Mouse (Mus musculus): Measurements from ENCODE around the gene Tppp.
"Not testable (repeated sequence)": the region's sequence is repeated elsewhere in the genome, so short reads cannot be mapped to it uniquely, and the experiment has no call there.

Tppp gene

DNA sequence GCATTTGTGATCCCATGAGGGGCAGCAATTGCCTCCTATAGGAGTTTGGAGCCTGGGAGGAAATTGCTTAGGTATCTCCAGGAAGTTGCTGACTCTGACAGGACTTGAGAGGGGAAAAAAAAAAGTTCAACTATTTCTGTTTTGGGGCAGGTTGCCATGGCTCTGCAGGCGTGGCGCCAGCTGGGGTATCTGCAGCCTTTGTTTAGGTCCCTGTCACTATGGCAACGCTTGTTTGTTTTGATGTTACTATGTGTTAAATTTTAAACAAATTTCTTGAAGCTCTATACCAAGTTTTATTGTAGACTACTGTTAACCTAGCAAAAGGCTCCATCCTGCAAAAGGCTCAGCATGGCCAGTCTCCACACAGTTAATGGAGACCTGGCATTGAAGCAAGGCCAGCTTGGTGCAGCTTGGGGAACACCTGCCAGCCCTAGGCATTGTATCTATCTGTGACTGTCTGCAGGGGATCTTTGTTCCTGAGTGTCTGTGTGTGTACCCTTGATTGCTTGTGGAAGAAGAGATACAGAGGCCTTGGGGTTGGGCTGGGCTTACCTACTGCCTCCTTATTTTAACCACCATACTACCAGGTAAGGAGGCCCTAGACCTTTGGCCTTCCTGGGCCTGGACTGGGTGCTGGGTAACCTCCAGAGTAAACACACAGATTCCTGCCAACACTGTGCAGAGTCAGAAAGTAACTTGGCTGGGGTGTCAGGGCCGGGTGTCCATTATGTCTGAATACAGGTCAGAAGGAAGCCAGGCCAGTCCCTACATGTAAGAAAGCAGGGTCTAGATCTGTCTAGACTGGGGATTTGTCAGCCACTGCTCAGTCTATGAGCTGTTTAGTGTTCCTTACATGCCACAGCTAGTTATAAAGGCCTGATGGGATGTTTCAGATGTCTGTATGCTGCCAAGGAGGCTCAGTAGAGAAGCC, 16.2 kb downstream of the Tppp start:
- DNase-seq (ENCODE audit: low spot score in 2 of 2) = no peak

DNA sequence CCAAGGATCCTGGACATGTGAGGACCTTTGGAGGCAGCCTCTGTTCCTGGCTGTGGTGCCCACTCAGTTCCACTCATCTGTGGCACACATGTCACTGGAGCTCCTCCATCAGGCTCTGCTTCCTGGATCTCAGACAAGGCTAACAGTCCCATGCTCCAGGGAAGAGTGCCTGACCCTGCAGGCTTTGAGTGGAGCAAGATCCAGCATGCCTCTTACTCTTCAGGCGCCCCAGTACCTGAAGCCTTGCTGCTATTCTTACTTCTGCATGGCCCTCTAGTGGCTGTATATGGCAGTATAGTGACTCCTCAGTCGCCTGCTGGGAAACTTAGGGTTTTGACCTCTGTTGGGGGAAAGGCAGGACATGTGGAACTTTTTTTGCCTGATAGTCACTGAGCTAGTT, 17.0 kb downstream of the Tppp start:
- peak in 1 of 2 experiments; percentile 18 for DNase-seq (ENCODE audit: low spot score in 2 of 2)

DNA sequence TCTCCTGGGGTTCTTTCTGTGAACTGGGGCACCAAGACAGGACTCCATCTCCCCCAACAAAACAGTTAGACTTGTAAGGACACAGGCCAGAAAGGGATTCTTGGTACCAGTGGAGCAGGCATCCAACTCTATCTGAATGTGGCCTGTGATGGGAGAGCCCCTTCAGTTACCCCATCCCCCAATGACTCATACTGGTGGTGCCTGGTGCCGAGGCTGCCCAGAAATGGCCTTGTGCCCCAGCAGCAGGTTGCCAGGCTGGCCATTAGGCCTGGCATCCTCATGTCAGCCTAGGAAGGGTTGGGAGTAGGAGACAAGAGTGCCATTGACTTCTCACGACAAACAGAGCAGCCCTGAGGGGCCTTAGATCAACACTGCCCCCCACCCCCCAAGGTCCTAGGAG, 18.9 kb downstream of the Tppp start:
- no peak for DNase-seq (ENCODE audit: low spot score in 2 of 2)

DNA sequence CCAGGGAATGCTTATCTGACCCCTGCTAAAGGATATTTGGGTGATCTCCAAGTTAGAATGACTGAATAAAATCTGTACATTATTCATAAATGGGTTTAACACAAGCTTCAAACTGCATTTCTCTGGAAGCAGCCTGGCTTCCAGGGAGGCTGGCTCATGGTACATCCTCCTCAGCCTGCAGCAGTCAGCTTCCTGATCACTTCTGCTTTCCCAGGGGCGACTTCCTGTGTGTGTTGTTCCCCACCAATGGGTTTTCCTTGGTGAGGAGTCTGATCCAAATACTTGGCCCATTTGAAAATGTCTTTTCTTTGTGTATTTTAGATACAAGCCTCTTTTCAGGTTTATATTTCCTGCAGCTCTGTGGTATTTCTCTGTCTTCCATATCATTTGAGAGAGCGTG, 19.8 kb downstream of the Tppp start:
- DNase-seq (ENCODE audit: low spot score in 2 of 2) = no peak

DNA sequence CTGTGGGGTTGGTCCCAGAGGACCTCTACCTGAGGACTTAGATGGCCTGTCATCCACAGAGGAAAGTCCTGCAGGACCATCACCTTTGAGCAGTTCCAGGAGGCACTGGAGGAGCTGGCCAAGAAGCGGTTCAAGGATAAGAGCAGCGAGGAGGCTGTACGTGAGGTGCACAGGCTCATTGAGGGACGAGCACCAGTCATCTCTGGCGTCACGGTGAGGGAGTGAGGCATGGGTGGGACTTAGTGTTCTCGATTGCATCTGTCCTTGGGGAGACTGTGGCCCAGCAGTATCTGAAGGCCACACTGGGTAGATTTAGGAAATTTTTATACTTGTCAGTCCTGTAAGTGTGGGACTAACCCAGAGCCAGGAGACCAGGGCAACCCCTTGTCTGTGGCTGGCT, 21.5 kb downstream of the Tppp start:
- DNase-seq (ENCODE audit: low spot score in 2 of 2) = no peak

DNA sequence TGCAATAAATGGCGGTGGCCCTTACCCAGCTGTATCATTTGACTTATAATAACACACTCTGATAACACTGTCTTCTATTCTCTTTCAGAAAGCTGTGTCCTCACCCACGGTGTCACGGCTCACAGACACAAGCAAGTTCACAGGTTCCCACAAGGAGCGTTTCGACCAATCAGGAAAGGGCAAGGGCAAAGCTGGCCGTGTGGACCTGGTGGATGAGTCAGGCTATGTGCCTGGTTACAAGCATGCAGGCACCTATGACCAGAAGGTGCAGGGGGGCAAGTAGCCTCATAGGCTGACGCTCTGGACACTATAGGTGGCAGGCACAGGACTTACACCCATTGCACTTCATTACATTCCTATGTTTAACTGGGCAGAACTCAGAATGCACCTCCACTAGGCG, 21.9 kb downstream of the Tppp start:
- DNase-seq (ENCODE audit: low spot score in 2 of 2) = no peak

DNA sequence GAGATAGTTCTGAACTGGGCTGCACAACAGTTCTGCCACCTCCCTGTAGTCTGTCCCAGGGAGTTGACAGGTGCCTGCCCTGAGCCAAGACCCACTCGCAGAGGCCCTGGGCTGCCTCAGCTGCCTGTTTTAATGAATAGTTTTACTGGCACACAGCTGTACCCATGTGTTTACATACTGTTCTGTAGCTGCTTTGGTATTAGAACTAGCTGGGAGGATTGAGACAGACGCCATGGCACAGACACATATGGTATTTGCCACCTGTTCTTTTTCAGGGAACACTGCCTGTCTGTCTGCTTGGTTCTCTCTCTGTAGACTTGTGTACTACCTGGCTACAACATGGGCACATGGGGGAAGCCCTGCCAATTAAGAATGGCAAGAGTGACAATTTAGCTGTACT, 25.5 kb downstream of the Tppp start:
- DNase-seq (ENCODE audit: low spot score in 2 of 2) = no peak

DNA sequence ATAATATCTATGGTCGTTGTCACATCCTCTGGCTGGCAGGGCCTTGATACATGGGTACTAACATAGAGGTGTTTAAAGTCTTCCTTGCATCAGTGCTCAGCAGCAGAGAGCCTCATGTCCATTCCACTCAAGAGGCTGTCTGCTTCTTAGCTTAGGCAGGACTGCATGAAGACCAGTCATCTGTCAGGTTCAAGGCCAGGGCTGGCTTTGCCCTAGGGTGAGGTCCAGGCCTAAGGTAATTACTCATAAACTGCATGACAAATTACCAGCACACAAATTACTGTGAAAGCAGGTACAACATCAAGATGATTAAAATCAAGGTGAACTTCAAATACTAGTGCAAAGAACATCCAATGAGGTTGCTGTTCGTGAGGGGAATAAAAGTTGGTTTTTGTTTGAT, 26.6 kb downstream of the Tppp start:
- no peak for DNase-seq (ENCODE audit: low spot score in 2 of 2)

DNA sequence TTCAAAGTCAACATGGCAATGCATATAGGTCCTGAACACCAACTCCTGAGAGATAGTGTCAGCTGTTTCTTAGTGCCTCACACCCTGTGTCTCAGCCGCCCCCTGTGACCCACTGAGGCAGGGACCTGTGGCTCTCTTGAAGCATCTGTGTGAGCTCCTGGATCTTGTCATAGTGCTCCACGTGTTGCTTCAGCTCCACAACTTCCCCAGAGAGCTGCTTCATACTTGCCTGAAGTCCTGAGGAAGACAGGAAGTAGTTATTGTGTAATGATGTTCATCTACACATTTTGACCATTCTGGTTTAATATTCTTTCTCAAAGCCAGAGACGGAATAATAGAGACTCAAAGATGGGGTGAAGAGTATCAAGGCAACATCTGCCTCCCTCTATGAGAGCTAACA, 30.7 kb downstream of the Tppp start:
- no peak for DNase-seq (ENCODE audit: low spot score in 2 of 2)

DNA sequence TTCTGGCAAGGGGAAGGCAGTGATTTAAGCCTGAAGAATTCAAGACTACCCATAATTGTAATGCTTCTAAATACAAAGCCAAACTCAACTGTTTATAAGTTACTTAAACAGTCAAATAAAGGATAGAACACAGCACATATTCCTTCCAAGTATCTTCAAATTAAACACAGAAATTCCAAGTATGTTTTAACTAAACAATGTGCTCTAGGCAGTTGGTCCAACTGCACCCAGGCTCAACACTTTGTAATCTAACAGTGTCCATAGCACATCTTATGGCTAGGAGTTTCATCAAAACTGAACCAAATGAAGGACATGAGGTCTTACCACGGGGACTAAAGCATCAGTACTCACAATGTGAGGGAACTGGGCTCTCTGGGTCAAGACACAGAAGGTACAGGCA, 47.0 kb downstream of the Tppp start:
- no peak for DNase-seq (ENCODE audit: low spot score in 2 of 2)

DNA sequence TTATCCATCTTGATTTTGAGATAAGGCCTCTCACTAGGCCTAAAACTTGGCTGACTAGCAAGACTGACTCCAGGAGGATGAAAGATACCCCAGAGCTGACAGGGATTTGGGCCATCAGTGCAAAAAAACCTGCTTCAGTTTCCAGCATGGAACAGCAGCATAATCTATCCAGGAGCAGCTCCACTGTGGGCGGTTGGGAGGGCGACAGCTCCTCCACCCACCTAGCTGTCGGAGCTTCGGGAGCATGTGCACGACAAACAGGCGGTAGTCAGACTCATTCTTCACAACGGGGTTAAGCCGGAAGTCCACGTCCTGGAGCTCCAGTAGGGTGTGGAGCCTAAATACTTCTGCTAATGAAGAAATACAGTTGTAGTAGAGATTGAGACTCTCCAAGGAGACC, 48.9 kb downstream of the Tppp start:
- no peak for DNase-seq (ENCODE audit: low spot score in 2 of 2)

DNA sequence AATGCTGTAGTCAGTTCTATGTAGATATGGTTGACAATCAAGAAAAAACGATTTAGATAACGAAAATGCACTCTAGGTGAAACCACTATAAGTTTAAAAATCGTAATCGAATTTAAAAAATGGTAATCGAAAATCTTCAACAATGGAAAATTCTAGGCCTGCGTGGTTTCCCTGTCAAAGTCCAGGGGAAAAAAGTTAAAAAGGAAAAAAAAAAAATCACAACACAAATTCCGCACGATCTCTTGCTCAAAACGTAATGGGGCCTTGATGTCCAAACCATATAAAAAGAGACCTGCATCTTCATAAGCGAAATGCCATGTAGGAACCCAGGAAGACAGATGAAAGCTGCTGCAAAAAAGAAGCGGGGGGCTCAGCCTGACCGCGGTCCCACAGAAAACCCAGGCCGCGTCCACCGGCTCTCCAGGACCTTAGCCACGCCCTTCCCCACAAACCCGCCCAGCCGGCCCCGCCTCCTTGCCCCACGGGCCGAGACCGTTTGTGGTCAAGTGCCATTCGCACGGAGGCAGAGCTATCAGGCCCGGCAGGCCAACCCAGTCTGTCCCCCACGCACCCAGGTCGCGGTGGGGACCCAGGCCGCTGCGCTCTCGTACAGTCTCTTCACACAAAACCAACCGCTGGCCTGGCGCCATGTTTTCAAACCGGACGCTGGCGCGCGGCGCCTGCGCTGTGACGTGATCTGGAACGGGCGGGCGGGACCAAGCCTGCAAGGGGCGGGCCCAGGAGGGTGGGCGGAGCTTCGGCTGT, 52.6 kb downstream of the Tppp start, which contains the start of gene Cep72:
TSS of gene Cep72 (minus strand) at position 687 of the 765 bp plus-strand sequence.
- DNase-seq (ENCODE audit: low spot score in 2 of 2) = peak; percentile 96 to 99

DNA sequence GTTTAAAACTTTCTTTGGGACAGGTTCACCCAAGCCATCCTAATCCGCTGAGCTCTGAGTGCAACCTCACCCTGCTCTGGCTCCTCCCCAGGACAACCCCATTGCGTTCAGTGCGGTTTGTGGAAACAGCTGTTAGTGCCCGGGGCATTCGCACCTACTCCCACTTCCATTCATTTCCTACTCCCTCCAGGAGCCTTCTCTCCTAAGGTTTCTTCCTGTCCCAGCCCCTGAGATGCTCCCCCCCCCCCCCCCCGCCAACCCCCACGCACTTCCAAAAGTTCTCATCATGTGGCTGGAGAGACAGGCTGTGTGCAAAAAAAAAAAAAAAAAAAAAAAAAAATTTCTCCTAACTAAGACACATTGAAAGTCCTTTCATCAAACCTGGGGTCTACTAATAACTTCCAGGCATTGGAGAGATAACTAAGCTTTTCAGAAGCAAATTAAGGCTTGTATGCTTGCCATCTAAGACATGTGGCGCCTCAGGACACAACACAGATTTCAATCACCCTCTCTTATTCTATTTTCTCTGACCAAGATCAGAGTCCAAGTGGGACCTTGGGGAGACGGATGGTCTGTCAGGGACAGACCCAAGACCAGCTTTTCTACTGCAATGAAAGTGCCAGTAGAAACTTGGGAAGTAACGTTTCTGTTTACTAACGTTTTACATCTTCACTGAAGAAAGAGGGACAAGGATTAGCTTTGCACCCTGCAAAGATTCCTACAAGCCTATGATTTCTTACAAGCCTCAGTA, 53.3 kb downstream of the Tppp start:
- no peak for DNase-seq (ENCODE audit: low spot score in 2 of 2)

DNA sequence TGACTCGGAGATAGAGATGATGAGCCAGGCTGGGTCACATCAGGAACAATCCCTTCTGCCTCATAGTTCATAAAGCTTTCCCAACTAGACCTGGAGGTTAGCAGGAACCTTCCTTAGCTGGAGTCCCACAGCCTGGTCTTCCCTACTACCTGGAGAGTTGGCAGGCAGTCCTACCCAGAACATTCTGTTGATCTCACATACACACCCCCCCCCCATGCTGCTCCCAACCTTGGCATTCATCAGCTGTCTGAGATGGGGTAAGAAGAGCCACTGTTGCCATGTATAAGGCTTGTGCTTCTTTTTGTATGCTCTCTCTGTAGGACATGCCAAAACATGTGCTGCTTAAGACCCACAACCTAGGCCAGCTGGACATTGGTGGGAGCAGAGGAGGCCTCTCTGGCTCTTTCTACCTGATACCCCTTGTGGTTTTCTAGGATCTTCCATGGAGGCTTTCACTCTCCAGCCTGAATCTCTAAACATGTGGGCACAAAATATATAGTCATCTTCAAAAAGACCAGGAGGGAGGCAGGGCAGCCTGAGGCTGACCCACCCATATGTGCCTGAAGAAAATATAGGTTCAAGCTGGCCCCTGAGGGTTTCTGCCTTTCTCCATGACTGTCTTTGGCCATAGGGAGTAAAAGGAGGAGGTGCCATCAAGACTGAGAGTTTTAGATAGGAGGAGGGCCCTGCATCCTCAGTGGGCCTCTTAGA, 54.3 kb downstream of the Tppp start:
- DNase-seq (ENCODE audit: low spot score in 2 of 2) = no peak

DNA sequence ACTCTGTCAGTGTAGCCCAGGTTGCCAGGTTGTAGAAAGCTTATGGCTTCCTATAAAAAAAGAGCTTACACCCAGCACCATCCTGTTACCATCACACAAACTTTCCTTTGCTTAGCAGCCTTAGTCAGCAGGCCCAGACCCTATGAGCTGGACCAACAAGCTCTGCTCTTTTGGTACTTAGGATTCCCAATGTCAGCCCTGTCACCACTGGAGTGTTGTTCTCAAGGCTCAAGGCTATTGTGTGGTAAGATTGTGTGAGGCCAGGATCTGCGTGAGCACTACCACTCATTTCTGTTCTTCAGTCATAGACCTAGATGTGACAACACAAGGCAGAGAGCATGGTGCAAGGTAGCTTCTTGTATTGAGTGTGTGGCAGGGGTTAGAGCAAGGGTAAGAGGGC, 57.4 kb downstream of the Tppp start:
- DNase-seq (ENCODE audit: low spot score in 2 of 2) = no peak

DNA sequence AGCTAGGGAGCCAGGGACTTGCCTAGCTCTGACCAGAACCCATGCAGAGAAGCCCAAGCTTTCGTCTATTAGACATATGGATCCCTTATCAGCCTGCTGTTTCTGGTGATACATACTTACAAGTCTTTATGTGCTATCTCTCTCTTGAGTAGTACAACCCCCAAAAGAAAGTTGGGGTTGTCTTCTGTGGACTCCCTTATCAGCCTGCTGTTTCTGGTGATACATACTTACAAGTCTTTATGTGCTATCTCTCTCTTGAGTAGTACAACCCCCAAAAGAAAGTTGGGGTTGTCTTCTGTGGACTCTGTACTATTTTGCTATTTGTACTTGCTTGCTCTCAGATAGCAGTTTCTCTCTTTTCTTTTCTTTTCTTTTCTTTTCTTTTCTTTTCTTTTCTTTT, 62.0 kb downstream of the Tppp start:
- not testable (repeated sequence) for DNase-seq (ENCODE audit: low spot score in 2 of 2)

DNA sequence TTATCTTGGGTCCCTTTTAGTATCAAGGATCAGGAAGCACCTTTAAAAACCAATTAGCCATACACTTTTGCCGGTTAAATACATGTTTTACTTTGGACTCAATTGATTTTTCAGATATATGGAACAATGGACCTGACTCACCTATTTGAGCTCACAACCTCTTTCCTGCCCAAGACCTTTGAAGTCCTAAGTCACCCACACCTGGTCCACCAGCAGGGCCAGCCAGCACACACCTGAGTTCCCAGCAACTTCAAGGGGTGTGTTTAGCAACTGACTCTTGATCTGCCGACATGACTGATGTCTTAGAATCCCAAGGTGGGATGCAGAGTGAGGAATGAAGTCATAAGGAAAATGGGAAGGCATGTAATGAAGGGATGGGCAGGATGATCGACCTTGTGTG, 62.5 kb downstream of the Tppp start:
- no peak for DNase-seq (ENCODE audit: low spot score in 2 of 2)

DNA sequence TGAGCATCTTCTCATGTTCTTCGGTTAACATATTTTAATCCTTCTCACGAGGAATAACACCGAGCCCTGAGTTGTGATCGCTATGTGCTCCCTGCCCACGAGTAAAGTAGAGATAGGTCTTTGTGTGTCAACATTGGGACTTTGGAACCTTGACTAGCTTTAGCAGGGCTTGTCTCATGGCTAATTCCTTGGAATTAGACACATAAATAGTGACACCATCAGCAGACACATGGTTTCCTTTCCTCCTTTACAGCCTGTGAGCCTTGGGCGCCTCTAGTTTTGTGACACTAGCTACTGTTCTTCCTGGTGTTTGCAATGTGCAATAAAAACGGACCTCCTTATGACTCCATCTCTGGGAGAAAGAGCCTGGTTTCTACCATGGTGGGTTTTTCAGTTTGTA, 64.2 kb downstream of the Tppp start:
- DNase-seq (ENCODE audit: low spot score in 2 of 2) = no peak

Measured in spleen, postnatal 4 days (tissue).